Mouse (Mus musculus) macrophage (primary cell): ENCODE measurements around the gene Fam53b. TPM values are rescaled to one million over a fixed set of nuclear protein-coding genes. Genes with fewer than 3 reads are reported as not detected.

Experiments
- H3K27ac ChIP-seq: fragments of 350-480 bp; formaldehyde crosslinking; 2 replicates; pipeline ENCODE4 v1.9.0; 2021
- H3K36me3 ChIP-seq: fragments of 350-480 bp; formaldehyde crosslinking; 2 replicates; pipeline ENCODE4 v1.9.0; 2021; ENCODE audit errors: inconsistent target
- H3K4me3 ChIP-seq: fragments of 350-480 bp; formaldehyde crosslinking; 2 replicates; pipeline ENCODE4 v1.9.0; 2021; ENCODE audit errors: inconsistent target
- H3K79me2 ChIP-seq: fragments of 350-480 bp; formaldehyde crosslinking; 2 replicates; pipeline ENCODE4 v1.9.0; 2021; ENCODE audit errors: inconsistent target
- WGBS: methylation state at CpG from one replicate; pipeline ENCODE4 v1.1.7; 2026; ENCODE audit warnings: inconsistent platforms; ENCODE audit not compliant: missing documents; 5-methylcytosine and 5-hydroxymethylcytosine counted together
- polyA plus RNA-seq: library from polyadenylated mRNA; stranded (reverse); fragments of 250-400 nt; gene quantifications from 3 replicates; pipeline ENCODE4 v1.2.4, GENCODE M21; 2018; ENCODE audit warnings: inconsistent platforms

The Fam53b gene
- polyA plus RNA-seq, 1 experiment from 2014 or later, result 28.5 TPM

DNA sequence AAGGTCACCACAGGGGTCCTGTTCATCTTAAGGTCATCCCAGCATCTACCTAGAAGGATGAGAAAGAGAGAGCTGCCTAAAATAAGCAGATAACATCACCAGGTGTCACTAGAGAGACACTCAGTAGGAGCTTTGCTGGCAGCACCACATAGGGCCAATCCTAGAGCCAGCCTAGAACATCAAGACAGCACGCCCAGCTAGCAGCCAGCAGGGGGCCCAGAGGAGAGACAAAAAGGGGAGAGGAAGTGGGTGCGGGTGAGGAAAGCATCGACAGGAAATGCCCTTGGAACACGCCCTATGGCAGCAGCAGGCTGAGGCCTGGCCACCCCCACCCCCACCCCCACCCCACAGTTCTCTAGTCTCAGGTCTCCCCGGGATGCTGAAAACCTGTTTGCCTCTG, 78.5 kb downstream of the Fam53b start:
- peaks cover 10% of the 10 kb centered on the region; the same call in 1 of the 2 replicates for H3K36me3 ChIP-seq
- H3K27ac ChIP-seq, result peak overlapping the region; percentile 55
- 15% methylated on average over 3 of the region's 5 CpGs for WGBS
- H3K4me3 ChIP-seq, result no peak overlapping the region
- H3K79me2 ChIP-seq, result peaks cover 57% of the 10 kb centered on the region; the same call in 1 of the 2 replicates

DNA sequence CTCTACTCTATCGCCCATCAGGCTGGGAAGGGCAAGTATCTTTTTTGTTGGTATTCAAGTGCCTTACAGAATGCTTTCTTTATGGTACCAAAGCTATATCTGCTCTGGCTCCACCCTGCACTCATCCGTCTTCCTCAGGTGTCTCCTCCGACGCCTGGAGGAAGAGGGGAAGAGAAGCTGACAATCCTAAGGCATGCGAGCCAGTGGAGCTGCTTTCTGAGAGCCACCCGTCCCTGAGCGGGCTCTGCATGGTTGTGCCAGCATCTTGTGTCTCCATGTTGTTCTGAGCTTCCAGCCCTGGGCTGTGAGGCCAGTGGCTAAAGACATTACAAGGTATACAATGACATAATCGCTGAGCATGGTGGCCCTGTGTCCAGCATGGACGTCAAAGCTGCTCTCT, 79.5 kb downstream of the Fam53b start:
- Histone ChIP-seq H3K27ac (no peak overlapping the region), H3K79me2 (peaks cover 49% of the 10 kb centered on the region; the same call in 1 of the 2 replicates), H3K4me3 (no peak overlapping the region), H3K36me3 (peaks cover 10% of the 10 kb centered on the region; the same call in 1 of the 2 replicates)
- 90% methylated on average over 9 of the region's 9 CpGs for WGBS

DNA sequence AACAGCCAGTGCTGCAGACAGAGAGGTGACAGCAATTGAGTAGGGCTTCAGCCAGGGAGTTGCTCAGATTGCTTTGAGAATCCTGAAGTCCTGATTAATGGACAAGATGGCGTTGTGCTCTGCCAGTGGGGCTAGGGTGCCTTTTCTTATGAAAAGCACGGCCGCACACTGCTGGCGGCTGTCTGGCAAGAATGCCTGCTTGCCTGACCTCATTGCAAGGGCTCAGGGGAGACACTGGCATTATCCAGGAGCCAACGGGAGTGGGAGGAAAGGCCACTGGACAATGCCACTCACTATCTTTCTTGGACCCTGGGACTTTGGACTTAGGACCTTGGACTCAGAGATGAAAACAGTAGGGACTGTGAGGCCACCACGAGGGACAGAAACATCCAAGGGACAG, 80.2 kb downstream of the Fam53b start:
- Histone ChIP-seq H3K27ac (no peak overlapping the region), H3K4me3 (no peak overlapping the region), H3K36me3 (peaks cover 10% of the 10 kb centered on the region; the same call in 1 of the 2 replicates), H3K79me2 (peaks cover 47% of the 10 kb centered on the region; the same call in 1 of the 2 replicates)
- 92% methylated on average over 6 of the region's 6 CpGs for WGBS

DNA sequence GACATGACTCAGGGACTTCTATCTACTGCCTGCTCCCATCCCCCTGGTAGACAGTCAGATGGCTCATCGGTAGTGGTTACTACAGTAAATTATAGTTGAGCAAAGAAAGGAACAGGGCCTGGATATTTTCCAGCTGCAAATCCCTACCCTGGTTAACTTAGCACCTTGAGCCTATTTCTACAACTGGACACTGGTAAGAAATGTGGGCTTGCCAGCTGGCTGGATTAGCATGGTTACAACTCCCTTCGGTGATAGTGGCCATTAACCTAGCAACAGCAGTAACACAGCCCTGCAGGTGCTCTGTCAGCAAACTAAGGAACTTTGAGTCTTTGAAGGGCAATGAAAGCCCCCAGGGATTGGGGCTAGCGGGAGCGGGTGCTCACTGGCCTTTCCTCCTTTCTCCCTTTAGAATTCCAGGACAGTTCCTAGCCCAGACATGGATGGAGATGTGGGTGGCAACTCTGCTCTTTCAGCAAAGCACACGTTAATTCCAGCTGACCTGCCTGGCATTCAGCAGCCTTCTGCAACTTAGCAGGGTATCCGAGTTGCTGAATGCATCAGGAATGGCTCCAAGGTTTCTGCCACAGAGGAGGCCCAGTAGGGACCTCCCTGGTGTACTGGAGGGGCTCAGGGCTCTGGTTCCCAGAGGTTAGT, 81.4 kb downstream of the Fam53b start:
- Histone ChIP-seq H3K79me2 (peaks cover 49% of the 10 kb centered on the region; the same call in 1 of the 2 replicates), H3K4me3 (no peak overlapping the region), H3K36me3 (0 out of 2 replicates have a peak, but pooled peaks cover 5% of the 10 kb centered on the region), H3K27ac (no peak overlapping the region)
- WGBS, result 97% methylated on average over 6 of the region's 6 CpGs

DNA sequence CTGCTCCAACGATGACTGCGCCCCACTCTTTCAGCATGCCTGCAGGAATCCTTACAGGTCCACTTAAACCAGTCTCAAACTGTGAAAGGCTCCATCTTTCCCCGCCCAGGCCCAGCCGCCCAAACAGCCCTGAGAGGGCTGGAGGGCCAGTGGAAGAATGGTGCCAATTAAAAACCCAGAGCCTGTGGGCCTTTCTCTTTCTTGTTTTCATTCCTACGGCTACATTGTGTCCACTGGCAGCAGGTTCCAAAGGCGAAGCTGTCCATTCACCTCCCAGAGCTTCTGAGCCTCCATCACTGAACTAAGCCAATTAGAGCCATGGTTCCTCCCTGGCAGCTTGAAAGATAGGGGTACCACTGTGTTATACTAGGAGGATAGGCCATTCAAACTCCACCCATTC, 82.1 kb downstream of the Fam53b start:
- H3K27ac ChIP-seq, result no peak overlapping the region
- peaks cover 55% of the 10 kb centered on the region; the same call in 1 of the 2 replicates for H3K79me2 ChIP-seq
- 96% methylated on average over 6 of the region's 6 CpGs for WGBS
- H3K36me3 ChIP-seq, result 0 out of 2 replicates have a peak, but pooled peaks cover 5% of the 10 kb centered on the region
- H3K4me3 ChIP-seq, result no peak overlapping the region

DNA sequence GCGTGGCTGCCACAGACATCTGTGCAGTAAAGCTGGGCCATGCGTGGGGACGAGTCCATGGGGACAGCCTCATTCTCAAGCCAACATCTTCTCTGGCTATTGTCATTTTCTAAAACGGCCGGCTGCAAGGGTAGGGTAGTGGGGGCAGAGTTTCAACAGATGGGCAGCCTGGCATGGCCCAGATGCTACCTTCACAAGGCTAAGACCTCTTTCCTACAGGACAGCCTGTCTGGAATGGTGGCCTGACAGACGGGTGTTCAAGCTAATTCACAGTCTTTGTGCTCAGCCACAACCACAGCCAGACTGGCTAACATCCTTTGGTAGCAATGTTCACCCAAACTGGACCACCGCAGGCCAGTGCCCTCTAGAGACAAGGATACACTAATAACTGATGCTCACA, 83.2 kb downstream of the Fam53b start:
- 93% methylated on average over 7 of the region's 7 CpGs for WGBS

DNA sequence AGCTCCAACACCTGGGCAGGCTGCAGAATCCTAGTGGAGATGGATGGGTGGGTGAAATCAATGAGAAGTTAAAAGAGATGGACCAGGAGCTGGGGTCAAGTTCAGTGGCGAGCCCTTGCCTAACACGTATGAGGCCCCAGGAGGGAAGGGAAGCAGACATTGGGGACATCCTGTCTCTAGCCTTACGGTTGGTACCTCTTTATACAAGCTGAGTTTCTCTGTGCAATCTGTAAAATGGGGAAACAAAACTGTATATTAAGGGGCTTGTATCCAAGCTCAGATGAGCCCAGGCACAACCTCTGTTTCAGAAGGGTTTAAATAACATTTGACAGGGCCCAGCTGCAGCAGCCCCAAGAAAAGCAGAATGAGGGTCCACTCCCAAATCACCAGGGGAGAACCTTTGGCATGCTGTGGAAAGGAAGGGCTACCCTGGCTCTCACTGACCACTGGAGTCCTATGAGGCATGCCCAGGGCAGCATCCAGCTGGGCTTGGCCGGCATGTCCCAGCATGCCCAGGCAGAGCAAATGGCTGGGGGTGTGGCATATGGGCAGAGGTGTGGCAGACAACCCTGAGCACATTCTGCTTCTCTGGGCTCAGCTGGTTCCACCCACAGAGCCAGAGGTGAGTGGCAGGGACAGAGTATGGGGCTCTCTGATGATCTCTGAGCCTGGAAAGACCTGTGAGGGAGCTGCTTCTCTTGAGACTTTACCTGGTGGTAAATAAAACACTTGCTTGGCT, 84.4 kb downstream of the Fam53b start:
- H3K79me2 ChIP-seq, result peaks cover 70% of the 10 kb centered on the region; the same call in 1 of the 2 replicates
- H3K4me3 ChIP-seq, result no peak overlapping the region
- peak overlapping the region; percentile 69 for H3K27ac ChIP-seq
- WGBS, result 37% methylated on average over 4 of the region's 4 CpGs
- H3K36me3 ChIP-seq, result 0 out of 2 replicates have a peak, but pooled peaks cover under 1% of the 10 kb centered on the region

More for the DNA sequence above, 83.2 kb downstream of the Fam53b start:
- Histone ChIP-seq H3K79me2 (peaks cover 66% of the 10 kb centered on the region; the same call in 1 of the 2 replicates), H3K27ac (no peak overlapping the region), H3K36me3 (0 out of 2 replicates have a peak, but pooled peaks cover 5% of the 10 kb centered on the region), H3K4me3 (no peak overlapping the region)

DNA sequence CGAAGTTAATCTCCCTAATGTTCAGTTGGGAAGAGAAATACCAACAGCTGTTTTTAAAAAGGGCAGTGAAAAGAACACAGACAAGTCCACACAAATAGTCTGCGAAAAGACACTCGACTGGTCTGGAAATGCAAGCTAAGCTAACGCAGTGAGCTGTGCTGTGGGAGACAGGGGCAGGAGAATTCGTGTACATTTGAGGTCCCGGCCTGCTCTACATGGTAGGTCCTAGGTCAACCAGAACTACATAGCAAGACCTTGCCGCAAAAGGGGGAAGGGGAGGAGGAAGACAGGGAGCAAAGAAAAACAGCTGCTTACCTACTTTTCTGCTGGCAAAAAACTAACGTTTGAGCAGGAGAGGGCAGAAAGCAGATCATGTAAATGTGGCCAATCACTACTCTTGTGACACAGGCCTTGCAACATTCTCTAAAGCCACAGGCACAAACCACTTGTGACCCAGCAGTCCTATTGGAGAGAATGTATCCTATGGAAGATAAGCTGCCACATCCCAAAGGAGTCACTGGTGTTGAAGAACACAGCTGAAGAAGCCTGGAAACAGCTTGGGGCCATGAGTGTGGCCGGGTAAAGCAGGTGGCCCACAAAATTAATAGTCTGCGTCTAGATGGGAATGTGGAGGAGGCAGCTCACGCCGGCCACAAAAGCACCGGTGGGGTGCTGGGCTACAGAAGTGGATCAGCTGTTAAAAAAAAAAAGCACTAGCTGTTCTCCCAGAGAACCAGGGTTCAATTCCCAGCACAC, 87.4 kb downstream of the Fam53b start:
- WGBS, result 69% methylated on average over 13 of the region's 13 CpGs
- H3K79me2 ChIP-seq, result peaks cover 77% of the 10 kb centered on the region; the same call in 1 of the 2 replicates
- no peaks in the 10 kb centered on the region for H3K36me3 ChIP-seq
- peak overlapping the region; percentile 5 for H3K27ac ChIP-seq
- H3K4me3 ChIP-seq, result no peak overlapping the region

DNA sequence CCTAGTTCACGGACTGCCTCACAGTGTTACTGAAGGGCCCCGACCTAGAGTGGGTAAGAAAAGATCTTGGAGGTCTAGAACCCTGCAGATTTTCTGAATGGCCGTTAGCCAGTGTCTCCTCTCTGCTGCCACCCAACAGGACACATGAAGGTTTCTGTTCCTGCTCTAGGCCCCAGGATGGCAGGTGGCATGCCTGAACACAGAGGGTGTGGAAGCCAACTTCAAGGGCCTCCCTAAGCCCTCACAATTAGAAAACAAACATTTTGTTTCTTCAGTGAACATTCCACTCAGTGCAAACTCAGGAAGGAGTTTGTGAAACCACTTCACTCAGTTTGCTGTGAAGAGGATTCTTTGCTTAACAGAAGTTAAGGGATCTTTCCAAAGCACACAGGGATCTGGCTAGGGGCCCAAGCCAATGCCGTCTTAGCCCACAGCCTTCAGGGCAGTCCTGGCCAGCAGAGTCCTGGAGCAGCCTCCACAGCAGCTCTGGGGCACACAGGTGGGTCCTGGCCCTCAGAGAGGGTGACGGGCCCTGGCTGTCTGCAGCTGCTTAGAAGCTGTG, 89.1 kb downstream of the Fam53b start:
- peaks cover 84% of the 10 kb centered on the region; the same call in 1 of the 2 replicates for H3K79me2 ChIP-seq
- peak overlapping the region; percentile 19; the same call in 1 of the 2 replicates for H3K27ac ChIP-seq
- no peak overlapping the region for H3K4me3 ChIP-seq
- H3K36me3 ChIP-seq, result no peaks in the 10 kb centered on the region
- WGBS, result 71% methylated on average over 4 of the region's 5 CpGs

DNA sequence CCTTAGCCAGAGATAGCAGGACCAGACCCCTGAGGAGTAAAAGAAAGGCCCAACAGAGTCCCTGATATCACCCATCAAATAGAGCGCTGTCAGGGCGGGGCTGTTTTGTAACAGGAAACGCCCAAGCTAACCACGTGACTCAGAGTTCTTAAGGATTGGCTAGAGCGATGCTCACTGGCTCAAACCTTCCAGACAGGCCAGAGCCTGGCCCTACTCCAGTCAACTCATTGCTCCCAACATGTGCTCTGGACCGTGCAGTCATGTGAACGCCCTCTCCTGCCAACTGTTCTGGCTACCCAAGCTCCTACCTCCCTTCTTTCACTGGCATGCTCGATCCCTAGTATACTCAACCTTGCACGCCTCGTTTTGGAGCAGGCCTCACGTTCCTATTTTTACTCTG, 89.8 kb downstream of the Fam53b start:
- WGBS, result 70% methylated on average over 11 of the region's 11 CpGs
- H3K36me3 ChIP-seq, result no peaks in the 10 kb centered on the region
- no peak overlapping the region for H3K4me3 ChIP-seq
- H3K79me2 ChIP-seq, result peaks cover 88% of the 10 kb centered on the region; the same call in 1 of the 2 replicates
- H3K27ac ChIP-seq, result peak overlapping the region; percentile 19

DNA sequence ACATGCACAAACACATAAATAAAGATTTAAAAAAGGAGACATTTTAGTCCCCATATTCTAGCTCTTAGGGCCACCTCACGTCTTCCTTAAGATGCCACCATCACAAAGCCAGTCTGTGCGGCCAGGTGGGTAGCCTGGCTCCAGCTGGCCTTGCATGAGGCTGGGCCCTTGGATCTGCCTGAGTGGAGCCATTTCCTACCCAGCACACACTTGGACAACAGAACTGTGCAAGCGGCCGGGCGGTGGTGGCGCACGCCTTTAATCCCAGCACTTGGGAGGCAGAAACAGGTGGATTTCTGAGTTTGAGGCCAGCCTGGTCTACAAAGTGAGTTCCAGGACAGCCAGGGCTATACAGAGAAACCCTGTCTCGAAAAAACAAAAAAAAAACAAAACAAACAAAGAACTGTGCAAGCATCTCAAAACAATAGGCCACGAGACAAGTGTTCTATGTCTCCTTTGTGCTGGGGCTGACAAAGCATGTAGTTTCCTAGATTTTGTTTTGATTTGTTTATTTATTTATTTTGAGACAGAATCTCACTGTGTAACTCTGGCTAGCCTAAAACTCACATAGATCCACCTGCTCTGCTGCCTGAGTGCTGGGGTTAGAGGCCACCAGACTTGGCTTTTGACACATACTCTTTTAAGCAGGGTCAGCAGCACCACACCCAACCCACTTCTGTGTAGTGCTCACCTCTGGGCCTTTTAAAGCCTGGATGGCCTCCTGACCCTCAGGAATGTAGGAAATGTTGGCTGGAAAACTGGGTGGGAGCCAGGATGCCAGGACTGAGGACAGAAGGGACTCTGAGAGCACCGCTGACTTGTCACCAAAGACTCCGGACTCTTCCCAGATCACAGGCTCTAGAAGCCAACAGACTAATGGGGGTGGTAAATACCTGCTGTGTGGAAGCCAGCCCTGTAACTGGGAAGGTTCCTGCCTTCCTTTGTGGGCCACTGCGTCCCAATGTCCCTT, 91.0 kb downstream of the Fam53b start:
- H3K27ac ChIP-seq, result no peak overlapping the region
- H3K36me3 ChIP-seq, result no peaks in the 10 kb centered on the region
- WGBS, result 97% methylated on average over 7 of the region's 12 CpGs
- H3K79me2 ChIP-seq, result peaks cover 89% of the 10 kb centered on the region; the same call in 1 of the 2 replicates
- no peak overlapping the region for H3K4me3 ChIP-seq

DNA sequence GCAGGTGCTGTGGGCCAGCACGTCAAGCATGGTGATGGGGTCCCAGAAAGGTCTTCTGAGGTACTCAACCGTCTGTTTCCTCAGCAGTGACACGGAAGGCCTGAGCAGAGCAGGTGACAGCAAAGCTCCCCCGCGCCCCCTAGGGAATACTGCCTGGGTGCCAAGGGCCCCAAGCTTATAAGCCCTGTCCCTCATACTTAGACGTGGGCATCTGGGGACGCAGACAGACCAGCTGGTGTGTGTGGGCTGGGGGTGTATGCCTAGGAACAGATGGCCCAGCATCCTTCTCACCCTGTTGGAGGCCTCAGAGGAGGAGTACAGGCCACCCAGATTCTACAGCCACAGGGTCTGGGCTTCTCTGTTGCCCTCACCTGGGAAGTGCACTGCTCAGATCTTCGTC, 93.1 kb downstream of the Fam53b start:
- 93% methylated on average over 8 of the region's 8 CpGs for WGBS
- no peaks in the 10 kb centered on the region; the same call in 1 of the 2 replicates for H3K36me3 ChIP-seq
- H3K79me2 ChIP-seq, result peaks cover 84% of the 10 kb centered on the region; the same call in 1 of the 2 replicates
- no peak overlapping the region for H3K4me3 ChIP-seq
- H3K27ac ChIP-seq, result 0 out of 2 replicates have a peak overlapping the region, but pooled peaks have one; percentile 54

DNA sequence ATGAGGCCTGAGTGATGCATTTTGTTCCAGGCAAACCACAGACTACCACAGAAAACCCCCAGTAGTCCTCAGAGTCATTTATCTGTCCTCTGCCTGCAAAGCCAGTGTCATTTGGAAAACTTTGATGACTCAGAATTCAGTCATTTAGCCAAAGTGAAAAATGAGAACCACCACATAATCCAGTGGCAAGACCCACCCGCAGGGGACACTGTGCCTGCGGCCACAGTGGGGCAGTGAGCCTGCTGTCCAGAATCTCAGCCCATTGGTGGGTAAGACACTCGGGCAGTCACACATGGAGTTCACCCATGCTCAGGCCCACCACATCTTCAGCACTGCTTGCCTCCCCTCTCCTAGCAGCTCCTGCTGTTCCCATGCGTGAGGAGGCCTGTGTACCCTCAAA, 94.1 kb downstream of the Fam53b start:
- peak overlapping the region; percentile 54 for H3K27ac ChIP-seq
- H3K4me3 ChIP-seq, result no peak overlapping the region
- peaks cover 84% of the 10 kb centered on the region; the same call in 1 of the 2 replicates for H3K79me2 ChIP-seq
- no peaks in the 10 kb centered on the region; the same call in 1 of the 2 replicates for H3K36me3 ChIP-seq
- 74% methylated on average over 4 of the region's 4 CpGs for WGBS
